Mouse (Mus musculus): Measurements from ENCODE around the gene Traf3.

DNA sequence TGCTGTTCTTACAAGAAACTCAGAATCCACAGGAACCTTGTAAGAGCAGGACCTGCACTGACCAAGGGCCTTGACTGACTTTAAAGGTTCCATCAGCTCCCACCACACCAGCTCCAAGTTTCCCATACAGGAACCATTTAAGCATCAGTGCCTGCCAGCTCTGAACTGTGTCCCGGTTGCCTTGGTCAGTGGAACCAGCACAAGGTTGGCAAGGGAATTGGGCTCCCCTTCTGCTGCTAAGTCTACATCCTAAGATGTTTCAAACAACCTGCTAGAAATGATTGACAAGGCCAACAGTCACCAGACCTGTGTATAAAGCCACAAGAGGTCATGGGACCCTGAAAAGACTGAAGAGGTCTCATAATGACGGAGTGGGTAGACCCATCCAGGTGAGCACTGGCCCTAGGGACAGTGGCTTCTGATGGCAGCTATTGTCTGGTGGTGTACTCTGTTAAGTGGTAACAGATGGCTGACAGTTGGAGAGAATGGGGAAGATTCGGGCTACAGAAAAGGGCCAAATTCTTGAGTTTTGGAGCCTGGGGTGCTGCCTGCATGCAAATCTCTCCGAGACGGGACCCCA, 46.6 kb upstream of the Traf3 start:
- no peak for TF ChIP-seq CTCF (IDR thresholded peaks at IDR 0.05; ENCODE audit: extremely low read depth, insufficient read depth, insufficient read length, insufficient replicate concordance)
- TF ChIP-seq POLR2A (IDR thresholded peaks at IDR 0.05; ENCODE audit: low read depth, low read length) = no peak

All from spleen, adult 2 months (tissue).